Mouse (Mus musculus): Measurements from ENCODE around the gene Gm10842. TPM values are rescaled to one million over a fixed set of nuclear protein-coding genes. Genes with fewer than 3 reads are reported as not detected.

Gene Gm10842
- polyA plus RNA-seq, 1 experiment from 2014 or later: not detected

DNA sequence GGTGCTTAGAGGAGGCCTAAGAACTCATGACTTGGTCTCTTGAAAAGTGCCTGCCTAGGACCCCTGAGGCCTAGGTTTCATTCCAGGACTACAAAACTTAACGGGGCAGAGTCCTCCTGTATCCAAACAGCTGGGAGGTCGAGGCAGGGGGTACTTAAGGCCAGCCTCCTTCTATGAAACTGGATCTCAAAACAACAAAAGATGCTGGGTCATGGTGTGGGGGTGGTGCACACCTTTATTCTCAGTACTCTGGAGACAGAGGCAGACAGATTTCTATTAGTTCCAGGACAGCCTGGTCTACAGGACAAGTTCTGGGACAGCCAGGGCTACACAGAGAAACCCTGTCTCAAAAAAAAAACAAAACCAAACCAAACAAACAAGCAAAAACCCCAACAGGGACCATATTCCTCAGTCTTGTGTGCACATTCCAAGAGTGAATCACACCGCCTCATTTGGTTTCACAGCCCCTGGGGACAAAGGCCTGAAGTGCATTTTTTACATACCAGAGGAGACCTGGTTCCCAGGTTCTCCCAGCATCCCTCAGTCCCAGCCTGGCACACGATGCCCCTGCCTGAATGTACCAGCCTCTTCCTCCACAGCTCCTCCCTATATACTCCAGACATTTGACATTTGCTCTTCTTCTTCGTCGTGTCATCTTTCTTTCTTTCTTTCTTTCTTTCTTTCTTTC is 13.1 kb downstream of the Gm10842 start:
- H3K4me2 ChIP-seq (ENCODE audit: low read length): no peak overlapping the region
- ATAC-seq: no peak
- H3K9ac ChIP-seq (ENCODE audit: low read depth, low read length): no peak overlapping the region
- H3K27me3 ChIP-seq (ENCODE audit: control insufficient read depth, insufficient read depth, low read depth, low read length): no peaks in the 10 kb centered on the region
- H3K27ac ChIP-seq (ENCODE audit: low read length): no peak overlapping the region
- H3K9me3 ChIP-seq (replicated peaks; ENCODE audit: control insufficient read depth, low read length, poor library complexity, severe bottlenecking): peaks cover 2% of the 10 kb centered on the region; the same call in 1 of the 2 replicates
- 68% methylated on average over 6 of the region's 6 CpGs for WGBS
- no peaks in the 10 kb centered on the region for H3K36me3 ChIP-seq (ENCODE audit: control insufficient read depth, insufficient read depth, low read length)
- H3K4me1 ChIP-seq (ENCODE audit: control insufficient read depth, insufficient read depth, low read length): no peaks in the 10 kb centered on the region
- no peak overlapping the region for H3K4me3 ChIP-seq (ENCODE audit: low read depth, low read length)

GRCm38 (mm10) chr11:105161411-105161810 is 14.7 kb downstream of the Gm10842 start:
- no peak overlapping the region for H3K4me2 ChIP-seq (ENCODE audit: low read length)
- ATAC-seq: no peak
- WGBS: 92% methylated on average over 2 of the region's 2 CpGs

DNA sequence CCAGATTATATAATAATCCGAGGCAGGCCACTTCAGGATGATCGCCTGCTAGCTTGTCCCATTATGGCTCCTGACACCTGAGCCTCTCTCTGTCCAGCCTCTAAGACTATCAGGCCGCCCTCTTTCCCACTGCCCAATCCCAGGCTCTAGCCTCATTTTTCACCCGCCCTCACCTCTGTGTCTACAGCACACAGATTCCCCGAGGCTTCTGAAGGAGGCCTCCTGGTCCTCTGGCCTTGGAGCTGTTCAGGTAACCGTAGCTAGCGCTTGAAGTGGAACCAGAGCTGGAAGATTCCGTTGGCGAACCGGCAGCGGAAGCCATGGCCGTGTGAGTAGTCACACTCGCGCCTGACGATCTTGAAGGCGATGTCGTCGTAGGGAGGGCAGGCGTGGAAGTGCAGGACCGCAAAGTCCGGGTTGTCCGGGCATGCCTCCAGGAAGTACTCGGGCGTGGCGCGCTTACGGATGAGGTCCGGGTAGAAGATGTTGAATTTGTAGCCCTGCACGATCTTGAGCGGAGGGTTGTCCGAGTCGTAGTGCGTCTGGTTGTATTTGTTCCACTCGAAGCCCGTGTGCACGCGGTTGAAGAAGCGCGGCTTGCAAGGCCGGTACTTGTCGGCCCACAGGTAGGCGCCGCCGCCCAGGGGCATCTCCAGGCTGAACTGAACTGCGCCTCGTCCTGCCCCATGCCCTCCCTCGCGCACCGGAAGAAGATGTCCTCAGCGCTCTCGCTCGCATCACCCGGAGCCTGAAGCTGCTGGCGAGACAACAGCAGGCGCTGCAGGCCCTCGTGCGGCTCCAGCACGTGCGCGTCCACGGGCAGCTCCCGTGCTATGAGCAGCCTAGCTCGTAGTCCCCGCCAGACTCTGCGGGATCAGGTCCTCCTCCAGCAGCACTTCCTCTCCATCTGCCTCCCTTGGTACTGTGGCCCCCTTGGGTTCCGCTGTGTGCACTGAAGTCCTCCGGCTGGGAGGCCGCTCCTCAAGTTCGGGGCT is 18.1 kb downstream of the Gm10842 start:
- ATAC-seq: no peak
- Histone ChIP-seq H3K9ac (ENCODE audit: low read depth, low read length) (no peak overlapping the region), H3K36me3 (ENCODE audit: control insufficient read depth, insufficient read depth, low read length) (no peaks in the 10 kb centered on the region), H3K9me3 (replicated peaks; ENCODE audit: control insufficient read depth, low read length, poor library complexity, severe bottlenecking) (peaks cover 6% of the 10 kb centered on the region; the same call in 1 of the 2 replicates), H3K4me3 (ENCODE audit: low read depth, low read length) (no peak overlapping the region), H3K4me2 (ENCODE audit: low read length) (no peak overlapping the region), H3K27ac (ENCODE audit: low read length) (no peak overlapping the region), H3K27me3 (ENCODE audit: control insufficient read depth, insufficient read depth, low read depth, low read length) (no peaks in the 10 kb centered on the region), H3K4me1 (ENCODE audit: control insufficient read depth, insufficient read depth, low read length) (no peaks in the 10 kb centered on the region)
- WGBS: 86% methylated on average over 69 of the region's 69 CpGs

More at GRCm38 (mm10) chr11:105161411-105161810, 14.7 kb downstream of the Gm10842 start:
- H3K9ac ChIP-seq (ENCODE audit: low read depth, low read length): no peak overlapping the region
- H3K27me3 ChIP-seq (ENCODE audit: control insufficient read depth, insufficient read depth, low read depth, low read length): no peaks in the 10 kb centered on the region
- H3K9me3 ChIP-seq (replicated peaks; ENCODE audit: control insufficient read depth, low read length, poor library complexity, severe bottlenecking): peaks cover 6% of the 10 kb centered on the region; the same call in 1 of the 2 replicates
- H3K36me3 ChIP-seq (ENCODE audit: control insufficient read depth, insufficient read depth, low read length): no peaks in the 10 kb centered on the region
- no peak overlapping the region for H3K27ac ChIP-seq (ENCODE audit: low read length)
- H3K4me3 ChIP-seq (ENCODE audit: low read depth, low read length): no peak overlapping the region
- no peaks in the 10 kb centered on the region for H3K4me1 ChIP-seq (ENCODE audit: control insufficient read depth, insufficient read depth, low read length)

DNA sequence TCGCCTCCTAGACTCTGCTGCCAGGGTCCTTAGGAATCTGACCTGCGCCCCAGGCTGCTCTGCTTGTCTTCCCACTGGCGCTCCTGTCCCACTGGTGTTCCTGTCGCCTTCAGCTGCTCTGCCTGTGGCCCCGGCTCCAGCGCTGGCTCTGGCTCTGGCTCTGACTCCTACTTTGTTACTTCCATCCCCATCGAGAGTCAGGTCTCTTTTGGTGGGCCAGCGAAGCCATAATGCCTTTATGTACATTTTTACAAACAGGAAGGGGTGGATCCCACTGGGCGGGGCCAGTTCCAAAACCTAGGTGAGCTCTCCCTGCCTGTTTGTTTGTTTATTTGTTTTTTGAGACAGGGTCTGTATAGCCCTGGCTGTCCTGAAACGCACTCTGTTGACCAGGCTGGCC is 20.1 kb downstream of the Gm10842 start:
- Histone ChIP-seq H3K27me3 (ENCODE audit: control insufficient read depth, insufficient read depth, low read depth, low read length) (no peaks in the 10 kb centered on the region), H3K27ac (ENCODE audit: low read length) (no peak overlapping the region), H3K4me1 (ENCODE audit: control insufficient read depth, insufficient read depth, low read length) (no peaks in the 10 kb centered on the region), H3K9me3 (replicated peaks; ENCODE audit: control insufficient read depth, low read length, poor library complexity, severe bottlenecking) (peaks cover 6% of the 10 kb centered on the region; the same call in 1 of the 2 replicates), H3K9ac (ENCODE audit: low read depth, low read length) (no peak overlapping the region), H3K4me2 (ENCODE audit: low read length) (no peak overlapping the region), H3K36me3 (ENCODE audit: control insufficient read depth, insufficient read depth, low read length) (no peaks in the 10 kb centered on the region), H3K4me3 (ENCODE audit: low read depth, low read length) (no peak overlapping the region)
- WGBS: 92% methylated on average over 10 of the region's 10 CpGs
- no peak for ATAC-seq

DNA sequence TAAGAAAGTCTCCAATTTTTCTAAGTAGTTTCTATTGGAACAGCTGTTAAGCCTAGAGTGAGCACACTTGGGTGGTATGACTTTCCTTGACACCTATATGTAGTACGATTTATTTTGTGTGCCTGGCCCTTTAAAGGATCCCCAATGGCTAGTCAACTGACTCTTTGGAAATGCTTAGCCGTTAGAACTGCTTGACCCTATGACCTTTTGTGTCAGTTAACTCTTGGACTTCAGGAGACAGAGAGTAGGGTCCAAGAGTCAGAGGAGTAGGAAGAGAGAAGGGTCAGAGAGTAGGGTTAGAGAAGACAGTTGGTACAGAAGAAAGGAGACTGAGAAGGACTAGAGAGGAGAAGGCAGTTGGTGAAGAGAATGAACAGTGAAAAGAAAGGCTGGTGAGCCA is 31.8 kb downstream of the Gm10842 start, which contains the start of gene Tlk2:
Gene Tlk2 (plus strand): TSS at position 292 of the 400 bp plus-strand sequence.
- 47% methylated on average over 2 of the region's 2 CpGs for WGBS
- H3K27me3 ChIP-seq (ENCODE audit: control insufficient read depth, insufficient read depth, low read depth, low read length): no peaks in the 10 kb centered on the region
- H3K9me3 ChIP-seq (replicated peaks; ENCODE audit: control insufficient read depth, low read length, poor library complexity, severe bottlenecking): no peaks in the 10 kb centered on the region
- no peak within 1 kb of the TSS for H3K27ac ChIP-seq (ENCODE audit: low read length)
- no peak for ATAC-seq
- 0 out of 2 replicates have a peak, but pooled peaks cover 8% of the 10 kb centered on the region for H3K36me3 ChIP-seq (ENCODE audit: control insufficient read depth, insufficient read depth, low read length)
- H3K4me2 ChIP-seq (ENCODE audit: low read length): peak within 1 kb of the TSS; percentile 85
- peaks cover 28% of the 10 kb centered on the region for H3K4me1 ChIP-seq (ENCODE audit: control insufficient read depth, insufficient read depth, low read length)
- no peak within 1 kb of the TSS for H3K9ac ChIP-seq (ENCODE audit: low read depth, low read length)
- H3K4me3 ChIP-seq (ENCODE audit: low read depth, low read length): no peak within 1 kb of the TSS

GRCm38 (mm10) chr11:105179523-105179922 is 32.8 kb downstream of the Gm10842 start:
- ATAC-seq: no peak
- H3K9me3 ChIP-seq (replicated peaks; ENCODE audit: control insufficient read depth, low read length, poor library complexity, severe bottlenecking): no peaks in the 10 kb centered on the region
- no peak overlapping the region for H3K4me3 ChIP-seq (ENCODE audit: low read depth, low read length)
- peak overlapping the region; percentile 85 for H3K4me2 ChIP-seq (ENCODE audit: low read length)
- WGBS: 87% methylated on average over 4 of the region's 4 CpGs
- H3K4me1 ChIP-seq (ENCODE audit: control insufficient read depth, insufficient read depth, low read length): peaks cover 28% of the 10 kb centered on the region
- no peaks in the 10 kb centered on the region for H3K27me3 ChIP-seq (ENCODE audit: control insufficient read depth, insufficient read depth, low read depth, low read length)
- H3K27ac ChIP-seq (ENCODE audit: low read length): no peak overlapping the region
- H3K9ac ChIP-seq (ENCODE audit: low read depth, low read length): no peak overlapping the region
- H3K36me3 ChIP-seq (ENCODE audit: control insufficient read depth, insufficient read depth, low read length): peaks cover 8% of the 10 kb centered on the region; the same call in 1 of the 2 replicates

- Histone ChIP-seq H3K4me3 (ENCODE audit: low read depth, low read length) (peak overlapping the region; percentile 94), H3K36me3 (ENCODE audit: control insufficient read depth, insufficient read depth, low read length) (peaks cover 8% of the 10 kb centered on the region; the same call in 1 of the 2 replicates), H3K4me2 (ENCODE audit: low read length) (peak overlapping the region; percentile 85), H3K27ac (ENCODE audit: low read length) (peak overlapping the region; percentile 94), H3K4me1 (ENCODE audit: control insufficient read depth, insufficient read depth, low read length) (peaks cover 28% of the 10 kb centered on the region), H3K9ac (ENCODE audit: low read depth, low read length) (peak overlapping the region; percentile 94), H3K27me3 (ENCODE audit: control insufficient read depth, insufficient read depth, low read depth, low read length) (no peaks in the 10 kb centered on the region), H3K9me3 (replicated peaks; ENCODE audit: control insufficient read depth, low read length, poor library complexity, severe bottlenecking) (no peaks in the 10 kb centered on the region)
- WGBS: under 1% methylated on average over 35 of the region's 35 CpGs
- ATAC-seq: peak; percentile 56
Measured at GRCm38 (mm10) chr11:105180471-105181091, 33.9 kb downstream of the Gm10842 start.

DNA sequence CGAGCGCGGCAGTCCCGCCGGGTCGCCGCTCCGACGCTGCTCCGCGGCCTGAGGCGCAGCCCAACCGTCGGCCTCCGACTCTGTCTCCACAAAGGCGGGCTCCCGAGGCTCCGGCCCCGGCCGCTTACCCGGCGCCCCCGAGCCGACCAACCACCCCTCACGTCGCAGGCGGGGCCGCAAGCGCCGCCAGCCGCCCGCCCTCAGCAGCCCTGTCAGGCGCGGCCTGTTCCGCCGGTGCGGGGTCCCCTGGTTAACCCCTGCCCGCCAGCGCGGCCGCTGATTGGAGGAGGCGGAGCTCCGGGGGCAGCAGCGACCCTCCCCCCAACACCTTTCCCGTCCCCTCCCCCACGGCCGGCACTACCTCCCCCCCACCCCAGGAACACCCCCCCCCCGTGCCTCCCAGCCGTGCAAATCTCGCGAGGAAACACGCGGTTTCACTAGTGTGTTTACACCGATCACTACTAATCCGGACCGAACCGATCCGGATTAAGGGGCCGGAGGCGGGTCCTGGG is 34.5 kb downstream of the Gm10842 start:
- Histone ChIP-seq H3K27ac (ENCODE audit: low read length) (peak overlapping the region; percentile 94), H3K4me1 (ENCODE audit: control insufficient read depth, insufficient read depth, low read length) (peaks cover 28% of the 10 kb centered on the region), H3K9ac (ENCODE audit: low read depth, low read length) (peak overlapping the region; percentile 98), H3K9me3 (replicated peaks; ENCODE audit: control insufficient read depth, low read length, poor library complexity, severe bottlenecking) (no peaks in the 10 kb centered on the region), H3K36me3 (ENCODE audit: control insufficient read depth, insufficient read depth, low read length) (peaks cover 10% of the 10 kb centered on the region; the same call in 1 of the 2 replicates), H3K4me3 (ENCODE audit: low read depth, low read length) (peak overlapping the region; percentile 94), H3K4me2 (ENCODE audit: low read length) (peak overlapping the region; percentile 85), H3K27me3 (ENCODE audit: control insufficient read depth, insufficient read depth, low read depth, low read length) (no peaks in the 10 kb centered on the region)
- WGBS: under 1% methylated on average over 50 of the region's 60 CpGs
- ATAC-seq: peak; percentile 97
